Mouse (Mus musculus) forebrain, embryonic 11.5 days (tissue): ENCODE measurements at regions not wholly inside any gene's neighbourhood (a gene's known extent, or its start where the extent isn't known, plus 50 kb on each side); places are given as distances from the start of the nearest gene placed in this dataset.
"Not testable (repeated sequence)": the region's sequence is repeated elsewhere in the genome, so short reads cannot be mapped to it uniquely, and the experiment has no call there.

ENCODE experiments used
- ATAC-seq: fragments of 200-750 bp; cut with Nextera tagmentation; replicated peaks from 2 replicates; pipeline ENCODE4 v1.8.0; 2017; ENCODE audit warnings: moderate TSS enrichment; ENCODE audit not compliant: low FRiP score
- DNase-seq: peaks from one replicate; pipeline ENCODE4 v3.0.0-alpha.2; 2017; ENCODE audit warnings: low spot score
- H3K27ac ChIP-seq: fragments of 300-500 bp; sonication (generic); 2 replicates; pipeline ENCODE4 v1.5.1; 2014; ENCODE audit warnings: low read depth, low read length
- H3K27me3 ChIP-seq: fragments of 300-500 bp; sonication (generic); 2 replicates; pipeline ENCODE4 v1.6.1; 2014; ENCODE audit warnings: mild to moderate bottlenecking, low read length, mixed read lengths; ENCODE audit not compliant: control insufficient read depth, insufficient read depth
- H3K36me3 ChIP-seq: fragments of 300-500 bp; sonication (generic); 2 replicates; pipeline ENCODE4 v1.6.1; 2014; ENCODE audit warnings: mild to moderate bottlenecking, low read length, moderate library complexity, mixed read lengths; ENCODE audit not compliant: control insufficient read depth, insufficient read depth
- H3K4me1 ChIP-seq: fragments of 300-500 bp; sonication (generic); replicated peaks from 2 replicates; pipeline ENCODE4 v1.6.1; 2014; ENCODE audit warnings: low read length, mixed read lengths; ENCODE audit not compliant: control insufficient read depth, insufficient read depth
- H3K4me2 ChIP-seq: fragments of 300-500 bp; sonication (generic); 2 replicates; pipeline ENCODE4 v1.6.1; 2014; ENCODE audit warnings: low read depth, mild to moderate bottlenecking, low read length, moderate library complexity, mixed read lengths; ENCODE audit not compliant: severe bottlenecking
- H3K4me3 ChIP-seq: fragments of 300-500 bp; sonication (generic); 2 replicates; pipeline ENCODE4 v1.5.1; 2014; ENCODE audit warnings: low read depth, low read length
- H3K9ac ChIP-seq: fragments of 300-500 bp; sonication (generic); 2 replicates; pipeline ENCODE4 v1.6.1; 2014; ENCODE audit warnings: low read length
- H3K9me3 ChIP-seq: fragments of 300-500 bp; sonication (generic); 2 replicates; pipeline ENCODE4 v1.6.1; 2016; ENCODE audit warnings: low read length, mixed read lengths; ENCODE audit not compliant: control insufficient read depth
- WGBS: fragments of 180-500 bp; shearing (Covaris S2); extraction: QIAGEN DNeasy Blood & Tissue Kit; methylation state at CpG from one replicate; pipeline ENCODE4 v1.1.7; 2014; 5-methylcytosine and 5-hydroxymethylcytosine counted together

- ATAC-seq (no peak), DNase-seq (no peak)
- H3K4me2 ChIP-seq: no peak overlapping the region
- H3K27ac ChIP-seq: no peak overlapping the region
- no peaks in the 10 kb centered on the region for H3K9me3 ChIP-seq
- no peak overlapping the region for H3K4me3 ChIP-seq
- H3K9ac ChIP-seq: no peak overlapping the region
- H3K4me1 ChIP-seq: no peaks in the 10 kb centered on the region
- H3K27me3 ChIP-seq: no peaks in the 10 kb centered on the region
- no peaks in the 10 kb centered on the region for H3K36me3 ChIP-seq
- 88% methylated on average over 14 of the region's 14 CpGs for WGBS
Observed at GRCm38 (mm10) chr13:111309848-111310692, 55.3 kb downstream of the Actbl2 start.

GRCm38 (mm10) chr13:111310693-111311045 lies 55.9 kb downstream of the Actbl2 start:
- no peaks in the 10 kb centered on the region for H3K36me3 ChIP-seq
- WGBS: 94% methylated on average over 1 of the region's 1 CpGs
- H3K27me3 ChIP-seq: no peaks in the 10 kb centered on the region
- DNase-seq (no peak), ATAC-seq (no peak)
- H3K4me1 ChIP-seq: no peaks in the 10 kb centered on the region
- H3K9me3 ChIP-seq: no peaks in the 10 kb centered on the region
- H3K4me2 ChIP-seq: no peak overlapping the region
- H3K9ac ChIP-seq: no peak overlapping the region
- no peak overlapping the region for H3K27ac ChIP-seq
- no peak overlapping the region for H3K4me3 ChIP-seq

GRCm38 (mm10) chr13:111313506-111313905 lies 58.7 kb downstream of the Actbl2 start:
- not testable (repeated sequence) for H3K9ac ChIP-seq, H3K36me3 ChIP-seq, H3K4me2 ChIP-seq, H3K27ac ChIP-seq, H3K9me3 ChIP-seq, H3K4me1 ChIP-seq, DNase-seq, H3K27me3 ChIP-seq, ATAC-seq, H3K4me3 ChIP-seq
- 82% methylated on average over 3 of the region's 3 CpGs for WGBS

- WGBS: 80% methylated on average over 2 of the region's 2 CpGs
- ATAC-seq, H3K4me3 ChIP-seq, H3K27ac ChIP-seq, H3K36me3 ChIP-seq, H3K9ac ChIP-seq, H3K27me3 ChIP-seq, DNase-seq, H3K4me2 ChIP-seq, H3K9me3 ChIP-seq, H3K4me1 ChIP-seq: not testable (repeated sequence)
Observed at GRCm38 (mm10) chr13:111317876-111318275, 63.1 kb downstream of the Actbl2 start.

GRCm38 (mm10) chr13:111323206-111323605 lies 68.4 kb downstream of the Actbl2 start:
- no peaks in the 10 kb centered on the region for H3K27me3 ChIP-seq
- no peak for ATAC-seq
- no peak overlapping the region for H3K27ac ChIP-seq
- H3K4me3 ChIP-seq: no peak overlapping the region
- no peak overlapping the region for H3K4me2 ChIP-seq
- H3K9ac ChIP-seq: no peak overlapping the region
- H3K4me1 ChIP-seq: no peaks in the 10 kb centered on the region
- H3K36me3 ChIP-seq: no peaks in the 10 kb centered on the region
- DNase-seq: no peak
- WGBS: 72% methylated on average over 8 of the region's 8 CpGs
- H3K9me3 ChIP-seq: no peaks in the 10 kb centered on the region

- DNase-seq (no peak), ATAC-seq (no peak)
- WGBS: 87% methylated on average over 16 of the region's 16 CpGs
- Histone ChIP-seq H3K4me3 (no peak overlapping the region), H3K36me3 (no peaks in the 10 kb centered on the region), H3K4me2 (no peak overlapping the region), H3K9ac (no peak overlapping the region), H3K9me3 (no peaks in the 10 kb centered on the region), H3K27me3 (no peaks in the 10 kb centered on the region), H3K4me1 (no peaks in the 10 kb centered on the region), H3K27ac (no peak overlapping the region)
Observed at GRCm38 (mm10) chr13:111326096-111326665, 71.4 kb downstream of the Actbl2 start.

GRCm38 (mm10) chr13:111333035-111333434 lies 78.2 kb downstream of the Actbl2 start:
- H3K27me3 ChIP-seq: no peaks in the 10 kb centered on the region
- WGBS: 78% methylated on average over 3 of the region's 3 CpGs
- ATAC-seq: no peak

GRCm38 (mm10) chr13:111333851-111334250 lies 79.0 kb downstream of the Actbl2 start:
- H3K4me1 ChIP-seq: no peaks in the 10 kb centered on the region
- 92% methylated on average over 4 of the region's 4 CpGs for WGBS

More at GRCm38 (mm10) chr13:111333035-111333434, 78.2 kb downstream of the Actbl2 start:
- Histone ChIP-seq H3K9me3 (no peaks in the 10 kb centered on the region), H3K4me1 (no peaks in the 10 kb centered on the region), H3K4me2 (no peak overlapping the region), H3K36me3 (no peaks in the 10 kb centered on the region), H3K27ac (no peak overlapping the region), H3K4me3 (no peak overlapping the region), H3K9ac (no peak overlapping the region)
- no peak for DNase-seq

More at GRCm38 (mm10) chr13:111333851-111334250, 79.0 kb downstream of the Actbl2 start:
- Histone ChIP-seq H3K36me3 (no peaks in the 10 kb centered on the region), H3K4me2 (no peak overlapping the region), H3K9me3 (no peaks in the 10 kb centered on the region), H3K27ac (no peak overlapping the region), H3K27me3 (no peaks in the 10 kb centered on the region), H3K4me3 (no peak overlapping the region), H3K9ac (no peak overlapping the region)
- no peak for DNase-seq
- ATAC-seq: no peak
